8 mouse cellular contexts compared by ENCODE assay signal in genomic region chr3:107695948-107696881, GRCm38 (mm10). TPM values are rescaled to one million over a fixed set of nuclear protein-coding genes. Genes with fewer than 3 reads are reported as not detected.
DNase-seq lines count a peak whose midpoint lies in the region; ATAC-seq and TF ChIP-seq lines count a peak whose summit lies in the region.

Gene Ahcyl1 (minus strand): TSS chr3:107696560.

- WGBS in embryonic facial prominence, embryonic 13.5 days: under 1% methylated on average over 93 of the region's 93 CpGs
- under 1% methylated on average over 93 of the region's 93 CpGs for WGBS in kidney, adult 2 months
- whole genome bisulfite sequencing in limb, embryonic 12.5 days: under 1% methylated on average over 93 of the region's 93 CpGs
- under 1% methylated on average over 93 of the region's 93 CpGs for WGBS in midbrain, embryonic 15.5 days
- WGBS in spleen, adult 2 months: under 1% methylated on average over 93 of the region's 93 CpGs

- ATAC-seq in embryonic facial prominence, embryonic 13.5 days (ENCODE audit: insufficient number of reproducible peaks, insufficient read depth, low FRiP score, low TSS enrichment, low read depth): peak; percentile 96
- ATAC-seq in limb, embryonic 12.5 days (ENCODE audit: insufficient number of reproducible peaks, insufficient read depth, low FRiP score, low TSS enrichment, low read depth): peak; percentile 98
- peak; percentile 99 for ATAC-seq in midbrain, embryonic 15.5 days (replicated peaks)

- DNase-seq in 3134 (ENCODE audit: extremely low read depth, insufficient read length, low spot score): peak; percentile 99
- peak; percentile 98 to 99 for DNase-seq in adrenal gland, postnatal 36 days
- peak; percentile 98 to 99 for DNase-seq in heart, adult 18-20 months
- DNase-seq in kidney, adult 2 months: peak; percentile 99
- DNase-seq in spleen, adult 2 months (ENCODE audit: low read depth in 1 of 2, low spot score in 2 of 2): peak; percentile 95 to 97

- TF ChIP-seq CTCF in kidney, adult 2 months (conservative IDR thresholded peaks at IDR 0.05; ENCODE audit: insufficient read depth, insufficient read length, low read depth, low read length): peak; percentile 95
- TF ChIP-seq CTCF in spleen, adult 2 months (IDR thresholded peaks at IDR 0.05; ENCODE audit: extremely low read depth, insufficient read depth, insufficient read length, insufficient replicate concordance): peak; percentile 89

- no peaks in the 10 kb centered on the region for H3K9me3 ChIP-seq in embryonic facial prominence, embryonic 13.5 days
- no peaks in the 10 kb centered on the region for H3K9me3 ChIP-seq in limb, embryonic 12.5 days
- H3K9me3 ChIP-seq in midbrain, embryonic 15.5 days: no peaks in the 10 kb centered on the region

- H3K9ac ChIP-seq in embryonic facial prominence, embryonic 13.5 days: peak within 1 kb of the TSS; percentile 98
- peak within 1 kb of the TSS; percentile 95 for H3K9ac ChIP-seq in limb, embryonic 12.5 days (replicated peaks)
- H3K9ac ChIP-seq in midbrain, embryonic 15.5 days: peak within 1 kb of the TSS; percentile 84

- peaks cover 30% of the 10 kb centered on the region for H3K4me1 ChIP-seq in embryonic facial prominence, embryonic 13.5 days
- peaks cover 9% of the 10 kb centered on the region for H3K4me1 ChIP-seq in kidney, adult 2 months (ENCODE audit: control insufficient read depth, insufficient read depth, low read length)
- peaks cover 28% of the 10 kb centered on the region for H3K4me1 ChIP-seq in limb, embryonic 12.5 days (replicated peaks)
- H3K4me1 ChIP-seq in midbrain, embryonic 15.5 days: peaks cover 41% of the 10 kb centered on the region
- peaks cover 7% of the 10 kb centered on the region for H3K4me1 ChIP-seq in spleen, adult 2 months (ENCODE audit: control insufficient read depth, insufficient read depth, insufficient read length)

- H3K27me3 ChIP-seq in embryonic facial prominence, embryonic 13.5 days: no peaks in the 10 kb centered on the region
- no peaks in the 10 kb centered on the region for H3K27me3 ChIP-seq in kidney, adult 2 months (replicated peaks; ENCODE audit: control insufficient read depth, insufficient read depth, low read length)
- H3K27me3 ChIP-seq in limb, embryonic 12.5 days: no peaks in the 10 kb centered on the region; the same call in 1 of the 2 replicates
- no peaks in the 10 kb centered on the region for H3K27me3 ChIP-seq in midbrain, embryonic 15.5 days (replicated peaks)
- H3K27me3 ChIP-seq in spleen, adult 2 months (ENCODE audit: control insufficient read depth, insufficient read depth, low read length): no peaks in the 10 kb centered on the region

- no peaks in the 10 kb centered on the region for H3K36me3 ChIP-seq in embryonic facial prominence, embryonic 13.5 days
- no peaks in the 10 kb centered on the region for H3K36me3 ChIP-seq in kidney, adult 2 months (ENCODE audit: control insufficient read depth, insufficient read depth, low read length)
- H3K36me3 ChIP-seq in limb, embryonic 12.5 days: no peaks in the 10 kb centered on the region
- H3K36me3 ChIP-seq in midbrain, embryonic 15.5 days (replicated peaks): no peaks in the 10 kb centered on the region
- no peaks in the 10 kb centered on the region for H3K36me3 ChIP-seq in spleen, adult 2 months (ENCODE audit: control insufficient read depth, insufficient read depth, low read length)

- peak; percentile 72 for TF ChIP-seq POLR2A in kidney, adult 2 months (IDR thresholded peaks at IDR 0.05; ENCODE audit: low read depth, low read length)
- peak; percentile 59 for TF ChIP-seq POLR2A in spleen, adult 2 months (IDR thresholded peaks at IDR 0.05; ENCODE audit: low read depth, low read length)

- H3K4me2 ChIP-seq in embryonic facial prominence, embryonic 13.5 days: peak within 1 kb of the TSS; percentile 84
- peak within 1 kb of the TSS; percentile 70 for H3K4me2 ChIP-seq in limb, embryonic 12.5 days
- H3K4me2 ChIP-seq in midbrain, embryonic 15.5 days: peak within 1 kb of the TSS; percentile 81

- H3K4me3 ChIP-seq in embryonic facial prominence, embryonic 13.5 days: peak within 1 kb of the TSS; percentile 90
- H3K4me3 ChIP-seq in kidney, adult 2 months (ENCODE audit: insufficient read depth, low read depth, low read length): peak within 1 kb of the TSS; percentile 82
- peak within 1 kb of the TSS; percentile 84 for H3K4me3 ChIP-seq in limb, embryonic 12.5 days (replicated peaks)
- peak within 1 kb of the TSS; percentile 75 for H3K4me3 ChIP-seq in midbrain, embryonic 15.5 days
- peak within 1 kb of the TSS; percentile 76 for H3K4me3 ChIP-seq in spleen, adult 2 months (ENCODE audit: extremely low read depth, insufficient read depth, insufficient read length)

- peak within 1 kb of the TSS; percentile 94 for H3K27ac ChIP-seq in embryonic facial prominence, embryonic 13.5 days
- peak within 1 kb of the TSS; percentile 75 for H3K27ac ChIP-seq in kidney, adult 2 months (ENCODE audit: insufficient read depth, low read depth, low read length)
- peak within 1 kb of the TSS; percentile 91 for H3K27ac ChIP-seq in limb, embryonic 12.5 days
- H3K27ac ChIP-seq in midbrain, embryonic 15.5 days: peak within 1 kb of the TSS; percentile 89
- peak within 1 kb of the TSS; percentile 78 for H3K27ac ChIP-seq in spleen, adult 2 months (ENCODE audit: insufficient read depth, low read length)

RNA-seq across cellular contexts. Expression of gene Ahcyl1, which starts in this region (rescaled TPM):
- total RNA-seq in adrenal gland, postnatal 36 days (2021): 100 to 1,000 TPM; 230 to 232 TPM
- polyA plus RNA-seq in embryonic facial prominence, embryonic 13.5 days (2015; fragmentation: Nextera tagmentation; extraction: Ambion mirVana): 91.9 and 93.2 TPM in 2 replicates
- total RNA-seq in heart, adult 18-20 months (2021): 10 to 100 TPM; 73.1 to 90.9 TPM
- 88.6 and 101 TPM in 2 replicates for polyA plus RNA-seq in kidney, adult 2 months (2012; rRNA removed)
- 114 and 115 TPM in 2 replicates for polyA plus RNA-seq in limb, embryonic 12.5 days (2016; fragmentation: Nextera tagmentation; extraction: Ambion mirVana)
- polyA plus RNA-seq in midbrain, embryonic 15.5 days (2015; fragmentation: Nextera tagmentation; extraction: Ambion mirVana): 115 and 117 TPM in 2 replicates
- 22.7 and 23.9 TPM in 2 replicates for polyA plus RNA-seq in spleen, adult 2 months (2012; rRNA removed)

Comparison
In these comparisons a context has a peak if more than half of its experiments do, and no peak if none do; other contexts are left out.
1. Peak in every context shown above with its lines: DNase-seq, ATAC-seq, H3K4me3 ChIP-seq and H3K27ac ChIP-seq.